Mouse (Mus musculus) subcutaneous adipose tissue, adult 2 months (tissue): ENCODE measurements around the gene Ckmt2. TPM values are rescaled to one million over a fixed set of nuclear protein-coding genes. Genes with fewer than 3 reads are reported as not detected.

Experiments used
- polyA plus RNA-seq: library from polyadenylated mRNA; depleted of rRNA; stranded (reverse); fragments of >200 nt; gene quantifications from 2 replicates; pipeline ENCODE4 v1.2.3, GENCODE M21; 2012; ENCODE audit warnings: low replicate concordance; rRNA removed

Ckmt2 gene
- not detected in 2 replicates for polyA plus RNA-seq

DNA sequence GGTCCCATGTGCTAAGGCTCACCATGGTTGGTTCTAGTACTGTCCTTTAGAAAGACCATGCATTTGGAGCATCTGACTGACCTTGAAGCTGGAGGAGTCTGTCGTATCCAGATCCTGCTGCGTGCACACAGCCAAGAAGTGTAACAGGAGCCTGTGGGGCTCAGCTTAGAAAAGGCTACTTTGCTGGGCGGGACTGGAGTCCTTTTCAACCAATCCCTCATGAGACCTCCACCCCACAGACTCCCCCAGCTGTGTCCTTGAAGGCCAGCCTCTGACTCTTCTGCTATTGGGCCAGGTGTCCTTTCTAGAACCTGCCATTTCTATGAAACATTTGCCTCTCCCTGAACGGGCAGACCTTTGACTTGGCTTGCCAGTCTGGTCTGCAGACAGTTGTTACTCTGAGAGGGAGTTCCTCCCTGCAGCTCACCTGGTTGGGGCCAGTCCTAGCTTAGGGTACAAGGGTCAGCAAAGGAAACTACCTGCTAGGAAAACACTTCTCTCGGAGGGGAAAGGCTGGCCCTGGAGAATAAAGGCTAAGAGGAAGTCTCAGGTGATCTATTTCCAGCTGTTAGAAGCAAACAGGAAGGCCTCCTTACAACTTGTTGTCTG lies at the start of gene Ckmt2:
Gene Ckmt2 (minus strand): TSS at position 145 of the 609 bp plus-strand sequence.

DNA sequence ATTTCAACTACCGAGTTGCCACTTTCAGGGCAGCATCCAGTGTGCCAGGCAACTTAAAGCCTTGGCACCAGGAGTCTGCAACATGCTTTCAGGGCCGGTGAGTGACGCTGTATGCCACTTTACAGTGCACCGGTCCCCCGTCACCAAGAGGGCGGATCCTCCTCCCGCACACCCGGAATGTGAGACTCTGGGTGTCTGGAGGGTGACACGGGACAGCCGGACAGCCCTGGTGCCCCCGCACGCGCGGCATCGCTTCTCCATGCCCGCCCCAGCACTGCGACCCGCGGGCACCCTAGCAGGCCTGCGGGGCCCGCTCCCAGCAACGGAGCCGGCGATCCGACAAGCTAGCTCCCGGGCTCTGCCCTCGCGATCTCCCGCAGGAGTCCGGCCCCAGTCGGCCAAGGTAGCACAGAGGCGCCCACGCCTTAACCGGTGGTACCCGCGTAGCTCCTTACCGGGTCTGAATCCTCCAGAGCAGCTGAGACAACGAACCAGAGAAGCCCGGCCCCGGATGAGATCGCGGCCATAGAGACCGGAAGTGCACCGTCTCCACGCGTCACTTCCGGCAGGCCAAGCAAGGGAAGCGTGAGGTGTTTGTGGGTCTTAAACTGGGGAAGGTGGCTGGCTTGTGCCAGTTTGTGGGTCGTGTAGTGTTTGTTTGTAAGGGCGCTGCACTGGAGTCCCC lies 69.4 kb downstream of the Ckmt2 start, which contains the start of gene Zcchc9:
Gene Zcchc9 (minus strand): TSS at position 551 of the 685 bp plus-strand sequence.

Other genes with a start within 250 kb of the Ckmt2 start
- gene Acot12, start 135.4 kb downstream of the Ckmt2 start, polyA plus RNA-seq: not detected in 2 replicates
- gene Zcchc9, start 69.2 kb downstream of the Ckmt2 start, polyA plus RNA-seq: 12.9 and 15.2 TPM in 2 replicates